Mouse (Mus musculus) midbrain, embryonic 13.5 days (tissue): ENCODE results near the gene Fam213a. TPM values are rescaled to one million over a fixed set of nuclear protein-coding genes. Genes with fewer than 3 reads are reported as not detected.
A peak's percentile ranks its signal among the peaks of the same experiment; 100 is the strongest.

Experiments used
- ATAC-seq: fragments of 200-750 bp; cut with Nextera tagmentation; 2 replicates; pipeline ENCODE4 v1.8.0; 2017; ENCODE audit warnings: mild to moderate bottlenecking, moderate TSS enrichment, moderate library complexity
- H3K27ac ChIP-seq: fragments of 300-500 bp; sonication (generic); 2 replicates; pipeline ENCODE4 v1.5.1; 2015; ENCODE audit warnings: inconsistent platforms, mild to moderate bottlenecking, moderate library complexity
- H3K27me3 ChIP-seq: fragments of 300-500 bp; sonication (generic); 2 replicates; pipeline ENCODE4 v1.6.1; 2015; ENCODE audit warnings: mild to moderate bottlenecking, inconsistent platforms
- H3K36me3 ChIP-seq: fragments of 300-500 bp; sonication (generic); 2 replicates; pipeline ENCODE4 v1.6.1; 2015; ENCODE audit warnings: mild to moderate bottlenecking, inconsistent platforms
- H3K4me1 ChIP-seq: fragments of 300-500 bp; sonication (generic); replicated peaks from 2 replicates; pipeline ENCODE4 v1.6.1; 2015; ENCODE audit warnings: inconsistent platforms
- H3K4me2 ChIP-seq: fragments of 300-500 bp; sonication (generic); replicated peaks from 2 replicates; pipeline ENCODE4 v1.6.1; 2015; ENCODE audit warnings: moderate library complexity, mild to moderate bottlenecking, inconsistent platforms
- H3K4me3 ChIP-seq: fragments of 300-500 bp; sonication (generic); replicated peaks from 2 replicates; pipeline ENCODE4 v1.5.1; 2015; ENCODE audit warnings: mild to moderate bottlenecking, inconsistent platforms
- H3K9ac ChIP-seq: fragments of 300-500 bp; sonication (generic); replicated peaks from 2 replicates; pipeline ENCODE4 v1.6.1; 2015; ENCODE audit warnings: mild to moderate bottlenecking, inconsistent platforms
- H3K9me3 ChIP-seq: fragments of 300-500 bp; sonication (generic); 2 replicates; pipeline ENCODE4 v1.6.1; 2016; ENCODE audit warnings: mild to moderate bottlenecking, inconsistent platforms
- WGBS: fragments of 180-500 bp; shearing (Covaris S2); methylation state at CpG from one replicate; pipeline ENCODE4 v1.1.7; 2015; 5-methylcytosine and 5-hydroxymethylcytosine counted together
- polyA plus RNA-seq: library from polyadenylated mRNA; unstranded; fragments of >200 nt; fragmentation: Nextera tagmentation; extraction: Ambion mirVana; gene quantifications from 2 replicates; pipeline ENCODE4 v1.2.1, GENCODE M21; 2015

The Fam213a gene
- polyA plus RNA-seq, 1 experiment from 2014 or later, result 67.2 TPM

DNA sequence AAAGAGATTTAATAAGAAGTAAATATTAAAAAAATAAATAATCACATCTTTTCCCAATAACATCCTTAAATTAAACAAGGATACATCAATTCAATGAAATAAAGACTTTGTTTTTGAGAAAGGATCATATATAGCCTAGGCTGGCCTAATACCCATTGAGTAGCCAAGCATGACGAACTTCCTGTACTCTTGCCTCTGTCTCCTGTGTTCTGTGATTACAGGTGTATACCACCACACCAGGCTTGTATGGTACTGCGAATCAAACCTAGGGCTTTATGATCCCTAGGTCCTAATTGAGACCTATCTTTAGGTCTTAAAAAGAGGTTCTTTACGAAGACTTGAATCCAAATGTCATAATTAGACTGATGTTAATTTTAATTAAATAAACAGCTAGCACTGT, 7.7 kb upstream of the Fam213a start:
- H3K4me2 ChIP-seq, result no peak overlapping the region
- H3K4me3 ChIP-seq, result no peak overlapping the region
- no peaks in the 10 kb centered on the region for H3K9me3 ChIP-seq
- H3K27ac ChIP-seq, result no peak overlapping the region
- no peaks in the 10 kb centered on the region for H3K27me3 ChIP-seq
- WGBS, result 85% methylated on average over 3 of the region's 3 CpGs
- ATAC-seq, result no peak
- no peak overlapping the region for H3K9ac ChIP-seq
- H3K4me1 ChIP-seq, result no peaks in the 10 kb centered on the region
- no peaks in the 10 kb centered on the region for H3K36me3 ChIP-seq

- Histone ChIP-seq H3K4me2 (no peak overlapping the region), H3K27me3 (no peaks in the 10 kb centered on the region), H3K4me1 (peaks cover 11% of the 10 kb centered on the region), H3K4me3 (no peak overlapping the region), H3K27ac (no peak overlapping the region), H3K9ac (no peak overlapping the region), H3K36me3 (no peaks in the 10 kb centered on the region), H3K9me3 (no peaks in the 10 kb centered on the region)
- 85% methylated on average over 5 of the region's 5 CpGs for WGBS
- no peak for ATAC-seq
These were observed 3.9 kb upstream of the Fam213a start for GRCm38 (mm10) chr14:41017460-41017859.

- Histone ChIP-seq H3K4me2 (peak overlapping the region; percentile 78; the same call in 1 of the 2 replicates), H3K27ac (no peak overlapping the region), H3K4me3 (no peak overlapping the region), H3K9me3 (no peaks in the 10 kb centered on the region), H3K27me3 (no peaks in the 10 kb centered on the region), H3K4me1 (peaks cover 11% of the 10 kb centered on the region), H3K36me3 (no peaks in the 10 kb centered on the region), H3K9ac (no peak overlapping the region)
- WGBS, result 78% methylated on average over 5 of the region's 5 CpGs
- ATAC-seq, result no peak
These were observed 1.2 kb upstream of the Fam213a start for GRCm38 (mm10) chr14:41014701-41015240.

GRCm38 (mm10) chr14:41013143-41013542, 445 bp downstream of the Fam213a start:
- Histone ChIP-seq H3K36me3 (no peaks in the 10 kb centered on the region), H3K27me3 (no peaks in the 10 kb centered on the region), H3K9ac (peak overlapping the region; percentile 83), H3K4me3 (peak overlapping the region; percentile 65), H3K27ac (peak overlapping the region; percentile 81; the same call in 1 of the 2 replicates), H3K4me1 (peaks cover 14% of the 10 kb centered on the region), H3K9me3 (no peaks in the 10 kb centered on the region), H3K4me2 (peak overlapping the region; percentile 78)
- ATAC-seq, result peak; percentile 7; the same call in 1 of the 2 replicates
- WGBS, result 19% methylated on average over 9 of the region's 9 CpGs

GRCm38 (mm10) chr14:41011916-41012315, 1.7 kb downstream of the Fam213a start:
- Histone ChIP-seq H3K9me3 (no peaks in the 10 kb centered on the region), H3K4me2 (no peak overlapping the region), H3K4me1 (peaks cover 22% of the 10 kb centered on the region), H3K4me3 (no peak overlapping the region), H3K9ac (no peak overlapping the region; the same call in 1 of the 2 replicates), H3K27ac (no peak overlapping the region), H3K36me3 (no peaks in the 10 kb centered on the region), H3K27me3 (no peaks in the 10 kb centered on the region)
- no peak for ATAC-seq
- WGBS, result 88% methylated on average over 3 of the region's 3 CpGs

DNA sequence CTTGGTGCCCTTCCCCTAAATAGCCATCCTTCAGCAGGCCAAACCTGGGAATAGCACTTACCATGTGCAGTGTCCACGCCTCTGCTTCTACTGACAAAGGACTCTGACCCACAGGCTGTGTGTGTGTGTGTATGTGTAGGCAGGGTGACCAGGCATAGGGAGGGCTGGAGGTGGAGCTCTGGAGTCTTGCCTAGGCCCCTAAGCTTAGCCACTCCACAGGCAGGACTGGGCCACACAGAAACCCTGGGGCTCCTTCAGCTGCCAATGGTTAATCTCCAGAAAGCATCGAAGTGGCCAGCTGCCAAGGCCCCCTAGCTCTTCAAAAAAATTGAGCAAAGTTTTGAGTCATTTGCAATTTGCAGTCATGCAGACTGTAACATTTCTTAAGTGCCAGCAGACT, 5.5 kb downstream of the Fam213a start:
- H3K36me3 ChIP-seq, result no peaks in the 10 kb centered on the region
- H3K27me3 ChIP-seq, result no peaks in the 10 kb centered on the region; the same call in 1 of the 2 replicates
- H3K4me2 ChIP-seq, result no peak overlapping the region
- H3K4me1 ChIP-seq, result peaks cover 32% of the 10 kb centered on the region
- ATAC-seq, result 0 out of 2 replicates have a peak, but pooled peaks have one; percentile 44
- H3K4me3 ChIP-seq, result no peak overlapping the region
- no peak overlapping the region for H3K9ac ChIP-seq
- H3K9me3 ChIP-seq, result no peaks in the 10 kb centered on the region
- H3K27ac ChIP-seq, result no peak overlapping the region
- WGBS, result 63% methylated on average over 2 of the region's 2 CpGs

- Histone ChIP-seq H3K36me3 (no peaks in the 10 kb centered on the region), H3K4me1 (peaks cover 28% of the 10 kb centered on the region), H3K9ac (no peak overlapping the region), H3K27ac (no peak overlapping the region), H3K9me3 (no peaks in the 10 kb centered on the region), H3K4me3 (no peak overlapping the region), H3K27me3 (no peaks in the 10 kb centered on the region; the same call in 1 of the 2 replicates), H3K4me2 (no peak overlapping the region)
- ATAC-seq, result no peak
- 47% methylated on average over 5 of the region's 5 CpGs for WGBS
These were observed 5.9 kb downstream of the Fam213a start for GRCm38 (mm10) chr14:41007641-41008040.

GRCm38 (mm10) chr14:41006899-41007298, 6.7 kb downstream of the Fam213a start:
- no peak for ATAC-seq
- H3K27ac ChIP-seq, result no peak overlapping the region
- H3K4me2 ChIP-seq, result no peak overlapping the region
- H3K9me3 ChIP-seq, result no peaks in the 10 kb centered on the region
- no peak overlapping the region for H3K4me3 ChIP-seq
- no peak overlapping the region for H3K9ac ChIP-seq
- H3K36me3 ChIP-seq, result peaks cover under 1% of the 10 kb centered on the region; the same call in 1 of the 2 replicates
- H3K27me3 ChIP-seq, result no peaks in the 10 kb centered on the region; the same call in 1 of the 2 replicates
- peaks cover 28% of the 10 kb centered on the region for H3K4me1 ChIP-seq
- 56% methylated on average over 3 of the region's 3 CpGs for WGBS

- no peak overlapping the region for H3K27ac ChIP-seq
- no peak overlapping the region for H3K4me2 ChIP-seq
- no peak overlapping the region for H3K9ac ChIP-seq
- ATAC-seq, result no peak
- H3K4me3 ChIP-seq, result no peak overlapping the region
- 95% methylated on average over 10 of the region's 10 CpGs for WGBS
- no peaks in the 10 kb centered on the region for H3K9me3 ChIP-seq
- H3K36me3 ChIP-seq, result peaks cover 6% of the 10 kb centered on the region; the same call in 1 of the 2 replicates
- no peaks in the 10 kb centered on the region; the same call in 1 of the 2 replicates for H3K27me3 ChIP-seq
- peaks cover 28% of the 10 kb centered on the region for H3K4me1 ChIP-seq
These were observed 7.3 kb downstream of the Fam213a start for GRCm38 (mm10) chr14:41006263-41006662.

DNA sequence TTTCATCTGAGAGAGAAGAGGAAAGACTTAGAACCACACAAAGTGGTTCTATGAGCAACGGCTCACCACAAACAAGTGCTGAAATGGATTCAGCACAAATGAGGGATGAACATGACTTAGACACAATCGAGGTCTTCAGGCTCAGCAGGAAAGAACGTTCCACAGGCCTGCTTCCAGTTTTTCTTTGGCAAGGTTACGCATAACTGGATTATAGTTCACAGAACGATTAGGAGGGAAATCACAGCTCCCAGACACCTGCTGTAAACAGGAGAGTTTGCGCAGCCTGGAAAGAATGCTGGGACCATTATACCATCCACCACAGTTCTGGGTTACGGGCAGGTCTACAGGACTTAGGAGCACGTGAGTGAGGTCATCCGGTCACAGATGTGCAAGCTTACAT, 7.9 kb downstream of the Fam213a start:
- Histone ChIP-seq H3K4me3 (no peak overlapping the region), H3K9me3 (no peaks in the 10 kb centered on the region), H3K36me3 (peaks cover 10% of the 10 kb centered on the region), H3K4me1 (peaks cover 28% of the 10 kb centered on the region), H3K27me3 (no peaks in the 10 kb centered on the region; the same call in 1 of the 2 replicates), H3K27ac (no peak overlapping the region), H3K9ac (no peak overlapping the region), H3K4me2 (no peak overlapping the region)
- 58% methylated on average over 9 of the region's 9 CpGs for WGBS
- no peak for ATAC-seq

DNA sequence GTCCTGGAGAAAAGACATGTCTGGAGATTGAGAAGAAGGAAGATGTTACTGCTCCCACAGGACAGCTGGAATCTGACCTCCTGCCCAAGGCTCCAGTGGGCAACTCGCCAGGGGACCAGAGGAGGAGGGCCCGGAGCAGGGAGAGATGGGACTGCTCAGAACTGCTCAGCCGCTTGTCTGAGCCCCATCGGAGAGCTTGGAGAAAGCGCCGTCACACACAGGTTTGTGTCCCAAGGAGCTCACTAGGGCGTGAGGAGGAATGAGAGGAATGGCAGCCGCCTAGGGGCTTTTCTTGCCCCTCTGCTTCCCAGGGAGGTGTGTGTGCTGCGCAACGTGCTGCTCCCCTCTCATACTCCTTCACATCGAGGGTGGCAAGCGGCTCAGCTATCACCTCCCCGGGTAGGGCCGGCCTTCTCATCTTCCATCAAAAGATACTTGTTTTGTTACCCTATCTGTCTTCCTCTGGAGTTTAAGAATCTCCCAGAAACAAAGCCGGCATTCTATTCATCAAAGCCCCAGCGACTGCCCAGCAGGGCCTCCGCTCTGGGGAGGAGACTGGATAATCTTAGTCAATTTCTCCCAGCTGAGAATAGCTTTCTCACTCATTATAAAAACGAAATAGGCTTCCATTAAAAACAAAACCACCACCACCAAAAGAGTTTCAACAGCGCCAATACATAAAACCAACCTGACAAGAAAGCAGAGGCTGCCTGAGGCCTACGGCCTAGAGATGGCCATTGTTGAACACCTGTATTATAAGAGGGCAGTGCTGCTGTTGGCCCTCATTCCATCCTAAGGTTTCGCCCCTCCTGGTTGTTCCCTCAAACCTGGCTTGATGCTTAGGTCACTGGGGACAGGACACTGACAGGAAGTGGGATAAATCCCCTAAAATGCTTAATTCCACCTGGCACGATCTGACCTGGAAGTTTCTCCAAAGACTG, 9.1 kb downstream of the Fam213a start:
- Histone ChIP-seq H3K4me3 (0 out of 2 replicates have a peak overlapping the region, but pooled peaks have one; percentile 13), H3K4me2 (peak overlapping the region; percentile 41), H3K27ac (no peak overlapping the region), H3K36me3 (peaks cover 17% of the 10 kb centered on the region), H3K4me1 (peaks cover 28% of the 10 kb centered on the region), H3K9ac (peak overlapping the region; percentile 47), H3K27me3 (no peaks in the 10 kb centered on the region; the same call in 1 of the 2 replicates), H3K9me3 (no peaks in the 10 kb centered on the region)
- peak; percentile 32; the same call in 1 of the 2 replicates for ATAC-seq
- WGBS, result 10% methylated on average over 22 of the region's 22 CpGs

DNA sequence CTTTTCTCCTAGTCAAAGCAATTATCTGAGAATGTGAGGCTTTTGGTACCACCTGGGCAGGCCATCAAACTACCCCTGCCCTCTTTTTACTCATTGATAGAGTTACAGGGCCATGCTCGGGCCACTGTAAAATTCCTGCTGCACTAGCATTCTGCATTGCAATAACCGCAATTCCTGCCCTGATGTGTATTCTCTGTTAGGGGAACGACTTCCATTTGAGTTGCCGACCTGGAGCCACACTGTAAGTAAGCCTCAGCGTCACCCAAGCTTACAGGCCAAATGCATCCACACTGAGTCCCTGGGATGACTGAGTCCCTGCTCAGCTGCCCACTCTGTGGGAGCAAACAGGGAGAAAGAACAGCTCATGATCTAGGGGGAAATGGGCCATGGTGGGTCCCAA, 12.0 kb downstream of the Fam213a start:
- no peaks in the 10 kb centered on the region; the same call in 1 of the 2 replicates for H3K27me3 ChIP-seq
- no peak overlapping the region for H3K4me3 ChIP-seq
- H3K9ac ChIP-seq, result no peak overlapping the region
- peaks cover 17% of the 10 kb centered on the region for H3K4me1 ChIP-seq
- H3K27ac ChIP-seq, result no peak overlapping the region
- WGBS, result 93% methylated on average over 5 of the region's 5 CpGs
- H3K36me3 ChIP-seq, result peaks cover 39% of the 10 kb centered on the region
- H3K9me3 ChIP-seq, result no peaks in the 10 kb centered on the region
- H3K4me2 ChIP-seq, result no peak overlapping the region
- no peak for ATAC-seq
